Mouse (Mus musculus) kidney, postnatal 36 days (tissue): ENCODE data around the gene Smg6.

ENCODE experiments used
- DNase-seq, 2 experiments: peaks; one replicate each; pipeline ENCODE4 v3.0.0; 2021 to 2022; ENCODE audit warnings: mixed read lengths in 2 of 2

The Smg6 gene

DNA sequence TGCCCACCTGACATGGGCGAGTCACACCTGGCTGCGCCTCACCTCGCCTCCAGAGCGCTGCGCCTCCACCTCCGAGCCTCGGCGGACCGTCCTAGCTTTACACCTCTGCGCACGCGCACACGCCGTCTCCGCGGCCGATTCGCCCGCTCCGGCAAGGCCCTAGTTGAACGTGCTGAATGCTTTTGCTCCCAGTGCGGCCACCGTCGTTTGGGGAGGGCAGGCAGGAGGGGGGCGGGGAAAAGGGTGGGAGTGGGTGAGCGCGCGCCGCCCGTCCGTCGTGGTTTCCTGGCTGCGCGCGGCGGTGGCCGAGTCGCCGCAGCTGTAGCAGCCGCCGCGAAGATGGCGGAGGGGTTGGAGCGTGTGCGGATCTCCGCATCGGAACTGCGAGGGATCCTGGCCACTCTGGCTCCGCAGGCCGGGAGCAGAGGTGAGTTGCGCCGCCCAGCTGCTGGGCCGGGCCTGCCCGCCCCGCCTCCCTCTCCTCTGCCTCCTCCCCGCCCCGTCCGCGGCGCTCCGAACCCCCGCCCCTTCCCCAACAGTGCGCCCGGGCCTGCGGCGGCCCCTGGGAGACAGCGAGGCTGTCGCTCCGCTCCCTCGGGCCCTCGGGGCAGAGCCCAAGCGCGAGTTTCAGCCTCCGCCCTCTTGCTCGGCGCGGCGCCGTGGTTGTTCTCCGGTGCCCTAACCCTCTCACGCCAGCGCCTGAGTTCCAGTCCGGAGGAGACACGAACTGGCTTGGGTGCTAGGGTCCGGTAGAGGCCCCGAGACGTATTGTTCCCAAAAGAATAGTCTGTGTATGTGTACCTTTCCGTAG lies at the start of gene Smg6, which contains the start of gene Srr:
Gene Smg6, plus strand, starts transcription at position 247 of the 811 bp plus-strand sequence.
Gene Srr, minus strand, starts transcription at position 372 of the 811 bp plus-strand sequence.
- DNase-seq, result peak; percentile 96 to 97

DNA sequence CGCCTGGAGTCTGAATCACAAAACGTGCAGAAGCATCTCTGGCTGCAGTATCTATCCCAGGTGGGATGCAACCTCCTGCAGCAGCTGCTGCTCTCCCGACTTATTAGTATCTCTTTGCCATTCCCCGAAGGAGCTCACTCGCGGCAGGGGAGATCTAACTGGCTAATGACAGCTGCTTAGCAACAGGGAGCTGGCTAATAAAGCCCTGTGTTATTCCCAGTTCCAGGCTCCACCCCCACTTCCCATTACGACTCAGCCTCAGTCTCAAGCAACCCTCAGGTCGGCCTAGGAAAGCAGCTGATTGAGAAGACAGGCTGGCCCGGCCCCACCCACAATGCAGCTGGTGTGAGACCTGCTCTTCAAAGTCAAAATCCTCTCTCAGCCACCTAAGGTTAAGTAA lies 48.8 kb upstream of the Smg6 start:
- peak; percentile 49 to 56 for DNase-seq

DNA sequence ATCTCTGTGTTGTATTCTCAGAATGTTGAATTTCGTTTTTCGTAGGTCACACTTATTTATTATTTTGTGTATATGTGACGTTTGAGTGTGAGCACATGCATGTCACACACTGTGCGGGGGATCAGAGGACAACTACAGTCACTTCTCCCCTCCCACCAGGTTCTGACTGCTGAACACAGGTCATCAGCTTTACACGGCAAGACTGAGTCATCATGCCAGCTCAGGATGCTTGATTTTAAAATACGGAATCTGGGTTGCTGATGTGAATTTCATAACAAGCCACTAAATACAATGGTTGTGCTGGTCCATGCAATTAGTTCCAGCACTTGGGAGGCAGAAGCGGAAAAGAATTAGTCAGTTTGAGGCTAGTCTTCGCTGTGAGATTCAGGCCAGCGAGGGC lies 44.6 kb upstream of the Smg6 start:
- DNase-seq, result no peak

DNA sequence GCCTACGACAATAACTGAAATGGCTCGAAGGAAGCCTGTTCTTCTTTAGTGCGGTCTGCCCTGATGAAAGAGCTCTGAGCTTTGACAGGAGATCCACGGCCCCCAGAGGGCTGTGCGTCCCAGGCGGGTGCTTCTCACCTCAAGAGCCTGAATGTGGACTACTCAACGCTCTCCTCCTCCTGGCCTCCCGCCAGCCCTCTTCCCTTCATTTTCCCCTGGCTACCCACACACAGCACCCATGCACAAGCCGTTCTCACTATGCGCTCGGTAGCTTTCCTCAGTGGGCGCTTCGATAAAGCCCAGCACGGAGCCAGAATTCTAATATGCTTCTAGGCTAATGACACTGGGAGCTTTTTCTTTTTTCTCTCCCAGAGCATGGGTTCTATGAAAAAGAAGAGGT lies 43.6 kb upstream of the Smg6 start:
- no peak for DNase-seq

DNA sequence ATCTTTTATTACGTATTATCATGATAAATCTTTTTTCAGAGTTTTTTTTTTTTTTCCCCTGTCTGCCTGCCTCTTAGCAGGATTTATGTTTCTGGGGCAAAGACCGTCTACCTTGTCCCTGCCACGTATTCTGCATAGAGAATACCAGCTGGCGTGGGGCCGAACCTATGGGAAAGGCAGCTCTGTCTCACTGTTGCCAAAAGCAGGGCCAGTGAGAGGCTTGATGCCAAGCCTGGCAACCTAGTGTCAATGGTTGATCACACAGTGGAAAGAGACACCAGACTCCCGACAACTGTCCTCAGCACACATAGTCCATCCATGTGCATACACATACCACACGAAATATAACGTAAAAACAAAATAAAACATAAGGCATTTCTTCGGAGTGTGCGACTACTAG lies 42.5 kb upstream of the Smg6 start:
- DNase-seq, result no peak

DNA sequence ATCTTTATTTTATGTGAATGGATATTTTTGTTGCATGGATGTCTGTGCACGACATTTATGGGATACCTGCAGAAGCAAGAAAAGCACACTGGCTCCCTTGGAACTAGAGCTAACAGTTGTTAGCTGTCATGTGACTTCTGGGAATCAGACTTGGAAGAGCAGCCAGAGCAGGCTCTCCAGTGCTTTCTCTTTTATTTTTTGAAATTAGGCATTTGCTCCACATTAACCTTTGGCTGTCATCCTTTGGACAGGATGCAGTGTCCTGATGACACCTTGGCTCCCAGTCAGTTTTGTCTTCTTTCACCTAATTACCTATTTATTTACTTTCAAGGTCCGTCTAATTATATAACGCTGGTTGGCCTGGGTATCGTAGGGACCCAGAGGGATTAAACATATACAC lies 31.0 kb upstream of the Smg6 start:
- peak; percentile 30 to 39 for DNase-seq

DNA sequence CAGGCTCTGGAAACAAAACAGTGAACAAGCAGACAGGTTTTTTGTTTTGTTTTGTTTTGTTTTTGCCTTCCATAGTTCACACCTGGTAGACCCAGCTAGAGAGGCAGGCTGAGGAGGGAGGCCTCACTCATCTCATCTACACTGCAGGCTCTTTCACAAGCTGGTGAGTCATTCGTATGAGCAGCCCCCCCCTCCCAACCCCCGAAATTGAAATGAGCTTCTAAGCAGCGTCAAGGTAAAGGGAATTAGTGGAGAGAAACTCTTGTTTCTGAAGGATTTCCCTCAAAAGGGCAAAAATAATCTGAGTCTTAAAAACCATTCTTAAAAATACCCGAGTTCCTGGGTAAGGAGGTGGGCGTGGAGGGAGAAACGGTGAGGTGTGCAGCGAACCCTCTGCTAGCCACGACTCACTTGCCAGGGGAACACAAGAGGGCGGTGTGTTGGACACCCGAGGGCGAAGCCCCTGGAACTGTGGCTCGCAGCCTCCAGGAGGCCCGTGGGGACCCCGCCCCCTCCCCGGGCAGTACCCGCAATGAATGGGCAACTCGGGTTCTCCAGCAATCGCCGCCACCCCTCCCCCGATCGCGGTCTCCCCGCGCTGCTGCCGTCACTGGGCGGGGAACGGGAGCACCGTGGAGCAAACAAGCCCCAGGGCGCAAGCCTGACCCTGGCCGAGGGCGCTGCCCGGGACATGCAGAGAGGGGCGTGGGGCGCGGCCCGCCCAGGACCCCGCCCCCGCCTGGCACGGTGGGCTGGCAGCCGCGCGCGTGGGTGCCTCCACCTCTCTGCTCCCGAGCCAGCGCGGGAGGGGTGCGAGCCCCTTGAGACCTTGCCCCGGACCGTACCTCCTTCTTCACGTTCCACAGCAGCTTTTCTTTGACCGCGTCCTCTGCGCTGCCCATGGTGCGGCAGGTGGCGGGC lies 29.4 kb upstream of the Smg6 start:
- peak; percentile 69 to 82 for DNase-seq

DNA sequence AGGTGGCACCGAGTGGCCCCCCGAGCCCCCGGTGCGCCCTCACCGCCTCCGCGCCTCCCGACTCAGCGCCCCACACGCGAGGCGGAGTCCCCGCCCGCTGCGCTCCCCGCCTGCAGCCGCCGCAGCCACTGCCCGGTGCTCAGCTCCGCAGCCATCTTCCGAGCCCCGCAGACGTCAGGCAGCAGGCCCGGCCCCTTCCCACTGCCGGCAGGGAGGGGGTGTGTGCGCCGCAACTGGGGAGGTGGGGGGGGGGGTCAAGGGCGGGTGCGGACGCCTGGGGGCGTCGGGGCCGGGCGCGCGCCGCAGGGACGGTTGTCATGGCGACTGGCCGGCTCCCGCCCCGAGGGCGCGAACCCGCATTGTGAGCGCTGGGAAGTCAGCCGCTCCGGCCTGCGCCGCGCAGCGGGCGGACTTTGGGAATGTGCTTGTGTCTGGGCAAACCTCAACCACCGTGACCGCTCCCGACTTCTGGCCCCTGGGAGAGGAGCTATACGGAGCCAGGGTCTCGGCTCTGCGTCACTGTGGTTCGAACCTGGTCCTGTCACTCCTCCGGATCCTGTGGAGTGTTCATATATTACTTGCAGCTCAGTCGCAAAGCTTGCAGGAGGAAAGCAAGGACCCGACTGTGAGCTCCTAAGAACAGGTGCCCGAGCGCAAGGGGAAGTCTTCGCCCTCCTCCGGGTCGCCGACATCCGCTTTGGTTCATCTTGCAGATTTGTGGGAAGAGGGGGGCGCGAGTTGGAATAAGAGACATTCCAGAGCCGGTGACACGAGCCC lies 28.5 kb upstream of the Smg6 start, which contains the start of gene Sgsm2:
Gene Sgsm2, minus strand, starts transcription at position 160 of the 777 bp plus-strand sequence.
- peak; percentile 70 to 87 for DNase-seq

DNA sequence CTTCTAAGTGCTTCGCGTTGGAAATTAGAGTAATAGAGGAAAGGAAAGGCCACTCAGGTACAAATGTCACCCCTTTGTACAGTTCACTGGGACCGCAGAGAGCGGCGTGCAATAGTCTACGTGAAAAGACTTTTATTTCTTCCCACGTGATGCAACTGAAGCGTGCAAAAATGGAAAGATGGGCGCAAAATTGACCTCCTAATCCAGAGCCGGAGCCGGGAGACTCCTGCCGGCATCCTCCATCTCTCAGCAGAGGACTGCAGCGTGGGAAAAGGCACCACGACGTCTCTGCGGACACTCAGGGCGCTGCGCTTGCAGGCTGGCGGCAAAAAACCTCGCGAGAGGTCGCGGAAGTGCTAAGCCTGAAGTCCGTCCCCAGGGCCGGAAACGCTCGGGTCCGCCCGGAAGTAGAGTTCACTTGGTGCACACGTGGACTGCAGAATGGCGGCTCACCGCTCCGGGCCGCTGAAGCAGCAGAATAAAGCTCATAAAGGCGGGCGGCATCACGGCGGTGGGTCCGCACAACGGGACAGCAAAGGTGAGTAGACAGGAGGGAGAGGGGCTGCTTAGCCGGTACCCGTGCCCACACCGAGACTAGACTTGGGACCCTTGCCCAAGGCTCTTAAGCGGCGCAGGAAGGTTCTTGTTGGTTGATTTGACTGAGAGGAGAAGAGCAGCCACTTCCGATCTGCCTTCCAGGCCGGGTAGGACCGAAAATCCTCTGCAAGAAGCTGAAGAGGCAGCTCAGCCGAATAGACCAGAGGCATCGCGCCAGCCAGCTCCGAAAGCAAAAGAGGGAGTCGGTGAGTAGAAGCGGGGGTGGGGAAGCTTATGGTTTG lies 27.7 kb upstream of the Smg6 start, which contains the start of gene Tsr1:
Gene Tsr1, plus strand, starts transcription at position 394 of the 839 bp plus-strand sequence.
- peak; percentile 95 to 96 for DNase-seq

DNA sequence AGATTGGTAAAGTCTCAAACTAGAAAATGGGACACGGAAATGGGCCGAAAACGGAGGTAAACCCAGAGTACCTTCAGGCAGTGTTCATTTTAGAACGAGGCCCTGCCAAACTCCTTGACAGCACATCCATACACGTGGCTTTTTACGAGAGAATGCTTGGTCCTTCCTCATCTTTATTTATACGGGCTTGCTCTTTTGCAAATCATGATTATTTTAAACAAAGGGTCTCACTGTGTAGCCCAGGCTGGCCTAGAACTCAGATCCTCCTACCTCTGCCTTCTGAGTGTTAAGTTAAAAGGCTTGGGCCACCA lies 27.2 kb upstream of the Smg6 start:
- no peak for DNase-seq

DNA sequence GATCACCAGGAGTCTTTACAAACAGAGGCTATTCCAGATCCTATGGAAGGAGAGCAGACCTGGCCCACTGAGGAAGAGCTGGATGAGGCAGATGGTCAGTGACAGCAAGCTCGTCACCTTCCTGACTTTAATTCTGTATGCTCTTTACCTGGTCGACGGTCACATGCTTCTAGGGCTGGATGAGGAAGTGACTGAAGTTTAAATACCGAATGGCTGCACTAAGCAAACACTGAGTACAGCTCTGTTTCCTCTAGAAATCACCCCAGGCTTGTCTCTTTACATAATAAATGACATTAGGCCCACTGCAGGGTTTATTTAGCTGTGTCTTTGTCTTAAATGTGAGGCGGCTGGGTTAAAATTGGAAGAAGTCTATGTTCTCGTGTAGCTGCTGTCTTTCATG lies 24.1 kb upstream of the Smg6 start:
- DNase-seq, result no peak

DNA sequence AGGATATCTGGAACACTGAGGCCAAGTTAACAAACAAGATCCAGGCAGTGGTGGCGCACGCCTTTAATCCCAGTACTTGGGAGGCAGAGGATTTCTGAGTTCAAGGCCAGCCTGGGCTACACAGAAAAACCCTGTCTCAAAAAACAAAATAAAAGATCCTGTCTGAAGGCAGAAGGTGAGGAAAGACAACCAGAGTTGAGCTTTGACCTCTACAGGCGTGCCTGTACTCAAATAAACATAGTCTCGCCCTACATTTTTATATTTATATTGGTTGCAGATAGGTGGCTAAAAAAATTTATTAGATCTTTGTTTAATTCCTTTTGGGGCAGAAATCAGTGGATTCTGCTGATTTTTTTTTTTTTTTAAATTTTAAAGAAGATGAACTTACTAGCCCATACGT lies 23.2 kb upstream of the Smg6 start:
- no peak for DNase-seq

DNA sequence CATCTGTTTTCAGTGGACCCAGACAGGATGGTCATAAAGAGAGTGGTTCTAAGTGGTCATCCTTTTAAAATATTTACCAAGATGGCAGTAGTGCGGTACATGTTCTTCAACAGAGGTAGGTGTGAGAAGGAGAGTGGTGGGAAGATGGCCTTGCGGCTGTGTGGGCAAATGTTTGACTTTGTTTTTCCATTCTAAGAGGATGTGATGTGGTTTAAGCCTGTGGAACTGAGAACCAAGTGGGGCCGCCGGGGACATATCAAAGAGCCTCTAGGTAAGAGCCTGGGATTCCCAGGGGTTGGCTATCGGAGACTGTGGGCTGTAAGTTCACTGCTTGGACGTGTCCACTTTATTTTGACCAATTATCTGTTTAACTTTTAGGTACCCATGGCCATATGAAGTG lies 17.8 kb upstream of the Smg6 start:
- DNase-seq, result no peak

DNA sequence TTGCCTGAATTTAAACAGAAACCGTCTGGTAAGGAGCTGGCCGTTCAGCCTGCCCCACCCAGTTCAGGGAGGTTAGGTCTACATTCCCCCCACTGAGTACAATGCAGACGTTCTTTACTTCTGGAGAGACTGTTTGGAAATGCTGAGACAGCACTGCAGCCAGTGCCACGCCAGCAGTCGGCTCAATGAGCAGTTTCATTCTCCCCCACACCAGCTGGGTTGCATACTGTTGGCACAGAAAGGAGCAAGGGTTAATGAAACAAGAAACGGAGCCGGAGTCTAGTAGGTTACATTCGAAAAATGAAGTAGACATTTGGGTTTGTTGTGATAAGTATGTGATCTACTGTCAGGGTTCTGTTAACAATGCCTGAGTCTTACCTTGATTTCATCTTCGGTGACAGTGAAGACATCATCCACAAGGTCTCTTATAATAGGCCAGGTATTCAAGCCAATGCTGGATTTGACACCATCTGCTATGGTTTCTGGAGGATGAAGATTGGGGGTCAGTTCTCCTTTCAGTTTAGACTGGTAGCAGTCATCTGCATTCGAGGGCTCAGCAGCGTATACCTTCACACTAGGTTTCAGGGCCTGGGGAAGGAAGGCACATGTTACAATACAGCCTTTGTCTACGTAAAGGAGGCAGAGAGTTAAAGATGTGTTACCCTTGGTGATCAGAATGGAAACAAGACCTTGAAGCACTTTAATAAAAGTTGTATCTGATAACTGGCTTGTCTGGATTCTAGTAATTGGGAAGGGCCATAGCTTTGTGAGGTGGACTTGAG lies 16.8 kb upstream of the Smg6 start:
- DNase-seq, result peak; percentile 30 to 52

DNA sequence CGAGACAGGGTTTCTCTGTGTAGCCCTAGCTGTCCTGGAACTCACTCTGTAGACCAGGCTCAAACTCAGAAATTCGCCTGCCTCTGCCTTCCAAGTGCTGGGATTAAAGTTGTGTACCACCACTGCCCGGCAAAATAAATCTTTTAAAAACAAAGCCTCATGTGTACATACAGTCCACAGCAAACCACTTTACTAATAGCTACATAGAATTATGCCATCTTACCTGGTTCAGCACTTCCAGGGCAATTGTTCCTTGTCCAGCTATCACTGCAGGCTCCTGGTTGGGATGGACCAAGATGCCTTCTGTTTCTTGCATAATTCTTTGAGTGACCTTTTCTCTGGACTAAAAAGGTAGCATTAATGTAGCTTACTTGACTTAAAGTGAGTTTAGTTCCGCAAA lies 15.6 kb upstream of the Smg6 start:
- DNase-seq, result no peak

DNA sequence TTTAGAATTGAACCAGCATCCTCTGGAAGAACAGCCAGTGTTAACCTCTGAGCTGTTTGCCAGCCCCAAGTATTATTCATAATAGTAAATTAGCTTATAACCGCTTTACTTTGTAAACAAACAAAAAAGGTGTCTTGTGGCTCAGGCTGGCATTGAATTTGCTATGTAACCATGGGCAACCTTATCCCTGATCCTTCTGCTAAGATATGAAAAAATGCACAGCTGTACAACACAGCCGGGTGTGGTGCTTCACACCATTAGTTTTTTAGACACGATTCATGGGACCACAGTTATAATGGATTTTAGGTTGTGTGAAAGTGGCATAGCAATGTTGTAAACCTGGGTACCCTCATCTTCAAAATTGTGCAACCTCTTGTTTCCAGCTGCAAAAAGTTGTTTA lies 13.1 kb upstream of the Smg6 start:
- no peak for DNase-seq

DNA sequence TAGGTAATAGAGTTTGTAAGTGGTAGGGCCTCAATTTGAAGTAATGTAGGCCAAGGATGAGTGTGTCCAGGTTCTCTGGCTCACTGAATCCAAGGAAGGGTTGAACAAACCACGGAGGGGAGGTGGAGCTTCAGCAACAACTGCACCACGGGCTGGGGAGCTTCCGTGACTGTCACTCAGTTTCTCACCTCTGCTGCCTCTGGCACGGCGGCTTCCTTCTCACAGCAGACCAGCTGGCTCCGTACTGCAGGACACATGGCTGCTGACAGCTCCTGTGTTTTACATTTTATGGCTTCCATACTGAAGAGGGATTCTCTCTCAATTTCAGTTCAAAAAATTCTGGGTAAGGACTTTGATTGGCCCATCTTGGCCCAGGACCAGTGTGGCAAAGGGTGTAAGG lies 6.4 kb upstream of the Smg6 start:
- no peak for DNase-seq

DNA sequence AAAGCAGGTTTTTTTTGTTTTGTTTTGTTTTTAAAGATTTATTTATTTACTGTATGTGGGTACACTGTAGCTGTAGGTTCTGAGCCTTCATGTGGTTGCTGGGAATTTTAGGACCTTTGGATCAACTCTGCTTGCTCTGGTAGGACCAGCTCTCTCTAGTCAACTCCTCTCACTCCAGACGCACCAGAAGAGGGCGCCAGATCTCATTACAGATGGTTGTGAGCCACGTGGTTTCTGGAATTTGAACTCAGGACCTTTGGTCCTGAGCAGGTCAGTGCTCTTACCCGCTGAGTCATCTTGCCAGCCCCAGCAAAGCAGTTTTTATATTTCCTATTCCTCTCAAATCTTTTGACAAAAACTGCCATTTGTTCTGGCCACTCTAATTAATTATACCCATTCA lies 1.5 kb upstream of the Smg6 start:
- DNase-seq, result peak; percentile 84 to 87

DNA sequence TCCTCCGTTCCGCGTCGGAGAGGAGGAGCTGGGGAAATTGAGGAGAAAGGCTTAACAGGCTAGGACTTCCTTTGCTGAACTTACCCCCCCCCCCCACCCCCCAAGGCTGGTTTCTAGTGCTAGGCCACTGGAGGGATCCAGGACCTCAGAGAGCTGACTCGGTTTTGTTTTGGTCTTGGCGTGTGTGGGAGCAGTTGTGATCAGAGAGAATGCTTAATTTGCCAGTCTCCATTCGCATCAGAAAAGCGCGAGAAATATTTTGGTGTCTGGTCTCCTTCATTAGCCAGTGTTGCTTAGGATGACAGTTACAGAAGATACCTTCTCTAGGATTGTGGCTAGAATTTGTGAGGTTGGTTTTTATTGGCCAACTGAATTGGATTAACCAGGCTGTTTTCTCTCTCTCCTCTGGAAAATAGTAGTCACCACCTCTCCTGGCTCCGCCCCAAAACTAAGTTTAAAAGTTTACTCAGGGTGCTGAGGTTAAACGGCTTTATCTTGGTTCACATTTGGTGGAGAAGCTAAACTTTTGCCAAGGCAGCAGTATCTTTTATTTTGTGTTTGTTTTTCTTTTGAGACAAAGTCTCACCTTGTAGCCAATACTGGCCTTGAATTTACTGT lies 874 bp downstream of the Smg6 start:
- peak; percentile 80 to 86 for DNase-seq

DNA sequence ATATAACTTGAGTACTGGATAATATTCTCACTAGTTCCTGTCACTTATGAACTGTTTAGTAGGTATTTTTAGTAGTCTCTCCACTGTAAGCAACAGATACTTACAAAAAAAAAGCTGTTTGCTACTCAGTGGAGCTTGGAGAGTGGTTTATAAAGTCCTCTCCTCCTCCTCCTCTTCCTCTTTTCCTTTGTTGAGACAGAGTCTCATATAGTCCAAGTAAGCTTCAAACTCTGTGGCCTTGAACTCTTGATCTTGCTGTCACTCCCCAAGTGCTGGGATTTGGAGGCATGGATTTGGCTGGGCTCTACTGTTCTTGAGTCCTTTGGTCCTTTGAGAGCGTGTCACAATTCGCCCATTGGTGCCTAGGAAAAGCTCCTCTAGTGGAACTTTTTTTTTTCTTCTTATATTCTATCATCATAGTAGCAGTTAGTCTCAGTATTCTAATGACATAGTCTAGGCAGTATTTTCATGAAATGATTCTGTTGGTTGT lies 1.7 kb downstream of the Smg6 start:
- no peak for DNase-seq

DNA sequence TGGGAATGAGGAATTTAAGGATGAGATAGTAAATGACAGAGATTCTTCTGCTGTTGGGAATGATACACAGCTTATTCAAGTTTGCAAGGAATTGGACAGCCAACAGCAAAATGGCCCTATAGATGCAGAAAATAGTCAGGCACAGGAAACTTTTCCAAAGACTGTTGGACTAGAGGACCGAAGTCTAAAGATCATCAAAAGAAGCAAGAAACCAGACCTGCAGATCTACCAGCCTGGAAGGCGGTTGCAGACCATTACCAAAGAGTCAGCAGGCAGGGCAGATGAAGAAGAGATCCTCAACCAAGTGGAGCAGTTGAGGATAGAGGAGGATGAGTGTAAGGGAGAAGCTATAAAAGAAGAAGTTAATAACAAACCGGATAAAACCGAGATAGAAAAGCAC lies 3.5 kb downstream of the Smg6 start:
- peak; percentile 29 to 47 for DNase-seq
